In the genomic region with DNA sequence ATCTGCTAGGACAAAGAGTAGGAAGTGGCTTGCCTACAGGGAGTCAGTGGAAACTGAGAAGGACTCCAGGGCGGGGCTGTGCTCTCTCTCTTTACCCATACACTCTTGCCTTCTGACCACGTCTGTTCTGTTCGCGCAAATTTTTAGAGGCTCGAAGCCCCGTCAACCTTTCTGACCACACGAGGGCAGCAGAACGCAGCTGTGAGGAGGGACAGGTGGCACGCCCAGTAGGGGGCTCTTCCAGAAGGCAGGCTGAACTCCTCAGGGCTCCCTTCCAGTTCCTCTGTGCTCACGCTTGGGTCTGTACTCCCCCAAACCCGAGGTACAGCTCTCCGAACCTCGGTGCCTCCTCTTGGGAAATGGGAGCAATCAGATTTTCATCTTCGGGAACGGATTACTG, we compare ENCODE assay signal across 8 mouse cellular contexts.
A peak's percentile ranks its signal among the peaks of the same experiment; 100 is the strongest.
DNase-seq lines count a peak whose midpoint lies in the region; ATAC-seq and TF ChIP-seq lines count a peak whose summit lies in the region.

No protein-coding gene starts in this region.

- H3K36me3 ChIP-seq in ES-Bruce4 (ENCODE audit: control insufficient read depth, insufficient read depth, low read length, poor library complexity, severe bottlenecking): no peaks in the 10 kb centered on the region
- no peaks in the 10 kb centered on the region for H3K36me3 ChIP-seq in forebrain, embryonic 13.5 days (ENCODE audit: poor library complexity, severe bottlenecking)
- no peaks in the 10 kb centered on the region for H3K36me3 ChIP-seq in hindbrain, embryonic 13.5 days

- no peak overlapping the region for H3K27ac ChIP-seq in ES-Bruce4 (ENCODE audit: insufficient read depth, low read length)
- peak overlapping the region; percentile 48; the same call in 1 of the 2 replicates for H3K27ac ChIP-seq in forebrain, embryonic 13.5 days
- H3K27ac ChIP-seq in hindbrain, embryonic 13.5 days: no peak overlapping the region

- H3K27me3 ChIP-seq in ES-Bruce4 (ENCODE audit: control insufficient read depth, insufficient read depth, low read length, poor library complexity, severe bottlenecking): no peaks in the 10 kb centered on the region
- peaks cover 6% of the 10 kb centered on the region; the same call in 1 of the 2 replicates for H3K27me3 ChIP-seq in forebrain, embryonic 13.5 days
- H3K27me3 ChIP-seq in hindbrain, embryonic 13.5 days: peaks cover 42% of the 10 kb centered on the region

- TF ChIP-seq POLR2A in ES-Bruce4 (IDR thresholded peaks at IDR 0.05; ENCODE audit: insufficient read depth, low read length): no peak

- H3K4me2 ChIP-seq in forebrain, embryonic 13.5 days: peak overlapping the region; percentile 36
- H3K4me2 ChIP-seq in hindbrain, embryonic 13.5 days: peak overlapping the region; percentile 0; the same call in 1 of the 2 replicates

- peak; percentile 73 for DNase-seq in brain, embryonic 18.5 days (ENCODE audit: low read depth, low spot score)
- peak; percentile 66 for DNase-seq in left cerebral cortex, adult 11 months (ENCODE audit: low spot score)
- DNase-seq in right cerebral cortex, postnatal 25 days: peak; percentile 81
- peak; percentile 77 for DNase-seq in urinary bladder, postnatal 25 days (ENCODE audit: low spot score)

- H3K9ac ChIP-seq in ES-Bruce4 (ENCODE audit: low read depth, poor library complexity, severe bottlenecking): no peak overlapping the region
- 0 out of 2 replicates have a peak overlapping the region, but pooled peaks have one; percentile 65 for H3K9ac ChIP-seq in forebrain, embryonic 13.5 days
- H3K9ac ChIP-seq in hindbrain, embryonic 13.5 days: peak overlapping the region; percentile 74; the same call in 1 of the 2 replicates

- TF ChIP-seq CTCF in ES-Bruce4 (IDR thresholded peaks at IDR 0.05; ENCODE audit: low read depth, low read length): peak; percentile 99

- H3K9me3 ChIP-seq in ES-Bruce4 (replicated peaks; ENCODE audit: control insufficient read depth, insufficient read depth, low read length, poor library complexity, severe bottlenecking): no peaks in the 10 kb centered on the region
- H3K9me3 ChIP-seq in forebrain, embryonic 13.5 days (replicated peaks): no peaks in the 10 kb centered on the region
- no peaks in the 10 kb centered on the region for H3K9me3 ChIP-seq in hindbrain, embryonic 13.5 days

- WGBS in forebrain, embryonic 13.5 days: 2% methylated on average over 15 of the region's 15 CpGs
- 3% methylated on average over 15 of the region's 15 CpGs for WGBS in hindbrain, embryonic 13.5 days

- H3K4me3 ChIP-seq in ES-Bruce4 (ENCODE audit: low read depth, low read length): no peak overlapping the region
- no peak overlapping the region for H3K4me3 ChIP-seq in forebrain, embryonic 13.5 days
- no peak overlapping the region for H3K4me3 ChIP-seq in hindbrain, embryonic 13.5 days

- ATAC-seq in forebrain, embryonic 13.5 days: peak; percentile 44
- peak; percentile 16; the same call in 1 of the 2 replicates for ATAC-seq in hindbrain, embryonic 13.5 days (ENCODE audit: low FRiP score)
- ATAC-seq in megakaryocyte progenitor cell, adult 5-6 weeks (replicated peaks; ENCODE audit: poor library complexity): peak; percentile 89

- 0 out of 2 replicates have a peak, but pooled peaks have one; percentile 32 for TF ChIP-seq EP300 in ES-Bruce4 (IDR thresholded peaks at IDR 0.05; ENCODE audit: insufficient read depth, low read depth, low read length)

- no peaks in the 10 kb centered on the region for H3K4me1 ChIP-seq in ES-Bruce4 (ENCODE audit: control insufficient read depth, insufficient read depth, low read length)
- peaks cover 47% of the 10 kb centered on the region for H3K4me1 ChIP-seq in forebrain, embryonic 13.5 days
- H3K4me1 ChIP-seq in hindbrain, embryonic 13.5 days (replicated peaks): peaks cover 36% of the 10 kb centered on the region

Comparison
In these comparisons a context has a peak if more than half of its experiments do, and no peak if none do; other contexts are left out.
1. ATAC-seq: peak in every context shown above with its lines; median percentile 89 in megakaryocyte progenitor cell, adult 5-6 weeks; 44 in forebrain, embryonic 13.5 days; 16 in hindbrain, embryonic 13.5 days.